Mouse (Mus musculus): ENCODE measurements around the gene Olfr67. TPM values are rescaled to one million over a fixed set of nuclear protein-coding genes. Genes with fewer than 3 reads are reported as not detected.
"Not testable (repeated sequence)": the region's sequence is repeated elsewhere in the genome, so short reads cannot be mapped to it uniquely, and the experiment has no call there.

Gene Olfr67
- polyA plus RNA-seq, 2 experiments = 0.02 TPM; not detected in 1

GRCm38 (mm10) chr7:103825536-103826254 lies 34.1 kb upstream of the Olfr67 start:
- ATAC-seq (ENCODE audit: insufficient read depth) (peak; percentile 78), DNase-seq (ENCODE audit: low read depth in 3 of 3, low spot score in 3 of 3) (peak in 2 of 3 experiments; percentile 80 to 83)
- WGBS (ENCODE audit: insufficient replicate concordance) = 68% methylated on average over 3 of the region's 3 CpGs
- Histone ChIP-seq H3K9me3 (ENCODE audit: control insufficient read depth, low read length) (no peaks in the 10 kb centered on the region), H3K9ac (replicated peaks) (no peak overlapping the region; the same call in 1 of the 2 replicates), H3K4me1 (replicated peaks; ENCODE audit: control insufficient read depth in 2 of 2, insufficient read depth in 2 of 2, low read length in 1 of 2) (peaks cover 25 to 30% of the 10 kb centered on the region in 2 experiments), H3K36me3 (replicated peaks; ENCODE audit: control insufficient read depth, insufficient read depth, low read depth) (no peaks in the 10 kb centered on the region), H3K4me2 (ENCODE audit: low read depth) (peak overlapping the region; percentile 67), H3K4me3 (ENCODE audit: insufficient read depth in 1 of 2, low read depth in 2 of 2, low read length in 2 of 2) (peak overlapping the region; percentile 35 to 42; a peak in 3 of 4 replicates), H3K27me3 (ENCODE audit: control insufficient read depth, insufficient read depth, low read length) (no peaks in the 10 kb centered on the region), H3K27ac (peak overlapping the region; percentile 96)
- TF ChIP-seq CTCF (IDR thresholded peaks at IDR 0.05; ENCODE audit: low read depth) = no peak
- peak; percentile 38 for TF ChIP-seq EP300 (IDR thresholded peaks at IDR 0.05; ENCODE audit: low read depth)

GRCm38 (mm10) chr7:103824597-103824996 lies 33.0 kb upstream of the Olfr67 start:
- Histone ChIP-seq H3K9me3 (ENCODE audit: control insufficient read depth, low read length) (no peaks in the 10 kb centered on the region), H3K27ac (peak overlapping the region; percentile 96), H3K27me3 (ENCODE audit: control insufficient read depth, insufficient read depth, low read length) (no peaks in the 10 kb centered on the region), H3K4me3 (ENCODE audit: insufficient read depth in 1 of 2, low read depth in 2 of 2, low read length in 2 of 2) (peak overlapping the region; percentile 36 to 42), H3K36me3 (replicated peaks; ENCODE audit: control insufficient read depth, insufficient read depth, low read depth) (no peaks in the 10 kb centered on the region), H3K4me2 (ENCODE audit: low read depth) (peak overlapping the region; percentile 67), H3K4me1 (replicated peaks; ENCODE audit: control insufficient read depth in 2 of 2, insufficient read depth in 2 of 2, low read length in 1 of 2) (peaks cover 19 to 23% of the 10 kb centered on the region in 2 experiments), H3K9ac (replicated peaks) (peak overlapping the region; percentile 71)
- no peak for ATAC-seq (ENCODE audit: insufficient read depth)
- TF ChIP-seq CTCF (IDR thresholded peaks at IDR 0.05; ENCODE audit: low read depth) (no peak), EP300 (IDR thresholded peaks at IDR 0.05; ENCODE audit: low read depth) (peak; percentile 65)
- WGBS (ENCODE audit: insufficient replicate concordance) = 40% methylated on average over 2 of the region's 2 CpGs
- DNase-seq (ENCODE audit: low read depth in 3 of 3, low spot score in 3 of 3) = peak in 1 of 3 experiments; percentile 60

DNA sequence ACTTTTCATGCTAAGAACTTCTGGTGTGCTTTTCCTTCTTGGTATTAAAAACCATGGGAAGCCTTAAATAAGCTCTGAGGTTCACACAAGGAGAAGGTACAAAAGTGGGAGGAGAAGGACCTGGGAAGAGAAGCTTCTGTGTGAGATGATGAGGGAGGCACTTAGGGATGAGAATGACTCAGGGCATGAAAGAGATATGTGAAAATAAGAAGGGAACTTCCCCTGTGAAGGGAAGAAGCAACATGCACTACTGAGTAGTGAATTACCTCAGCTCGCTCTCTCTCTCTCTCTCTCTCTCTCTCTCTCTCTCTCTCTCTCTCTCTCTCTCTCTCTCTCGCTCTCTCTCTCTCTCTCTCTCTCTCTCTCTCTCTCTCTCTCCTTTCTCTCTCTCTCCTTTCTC lies 23.5 kb upstream of the Olfr67 start:
- H3K9ac ChIP-seq (replicated peaks) = peak overlapping the region; percentile 79
- TF ChIP-seq EP300 (IDR thresholded peaks at IDR 0.05; ENCODE audit: low read depth) = peak; percentile 17; the same call in 1 of the 2 replicates
- peak overlapping the region; percentile 93 for H3K27ac ChIP-seq

DNA sequence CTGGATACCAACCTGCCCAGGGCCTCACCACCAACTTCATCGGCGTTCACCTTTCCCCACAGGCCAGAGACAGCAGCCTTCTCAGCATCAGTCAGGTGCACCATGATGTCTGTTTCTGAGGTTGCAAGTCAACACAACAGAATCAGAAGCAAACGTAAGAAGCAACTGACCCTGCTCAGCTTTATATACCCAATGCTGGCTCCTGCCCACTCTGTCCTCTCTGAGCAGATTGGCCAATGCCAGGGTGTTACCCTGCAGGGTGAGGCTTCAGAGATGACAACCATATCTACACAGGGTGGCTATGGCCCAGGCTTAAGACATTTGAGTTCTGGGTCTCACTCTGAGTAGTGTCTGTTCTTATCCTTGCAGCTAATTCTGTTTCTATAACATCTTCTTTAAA lies 22.1 kb upstream of the Olfr67 start, which contains the start of gene Hbb-bt:
Hbb-bt (minus strand) TSS at position 231 of the 400 bp plus-strand sequence.
- peak; percentile 69 to 89 (median 88) for DNase-seq (ENCODE audit: low read depth in 3 of 3, low spot score in 3 of 3)
- Histone ChIP-seq H3K27me3 (ENCODE audit: control insufficient read depth, insufficient read depth, low read length) (no peaks in the 10 kb centered on the region), H3K4me1 (replicated peaks; ENCODE audit: control insufficient read depth in 2 of 2, insufficient read depth in 2 of 2, low read length in 1 of 2) (peaks cover 8 to 21% of the 10 kb centered on the region in 2 experiments), H3K27ac (peak within 1 kb of the TSS; percentile 93), H3K9me3 (ENCODE audit: control insufficient read depth, low read length) (no peaks in the 10 kb centered on the region), H3K4me3 (ENCODE audit: insufficient read depth in 1 of 2, low read depth in 2 of 2, low read length in 2 of 2) (peak within 1 kb of the TSS; percentile 52 to 83), H3K36me3 (replicated peaks; ENCODE audit: control insufficient read depth, insufficient read depth, low read depth) (no peaks in the 10 kb centered on the region; the same call in 1 of the 2 replicates), H3K9ac (replicated peaks) (peak within 1 kb of the TSS; percentile 84), H3K4me2 (ENCODE audit: low read depth) (peak within 1 kb of the TSS; percentile 83)
- peak; percentile 79 for ATAC-seq (ENCODE audit: insufficient read depth)
- no peak for TF ChIP-seq CTCF (IDR thresholded peaks at IDR 0.05; ENCODE audit: low read depth)
- peak; percentile 73 for TF ChIP-seq EP300 (IDR thresholded peaks at IDR 0.05; ENCODE audit: low read depth)
- WGBS (ENCODE audit: insufficient replicate concordance) = 36% methylated on average over 3 of the region's 3 CpGs

More for the DNA sequence above, 23.5 kb upstream of the Olfr67 start:
- Histone ChIP-seq H3K4me2 (ENCODE audit: low read depth) (peak overlapping the region; percentile 83), H3K4me3 (ENCODE audit: insufficient read depth in 1 of 2, low read depth in 2 of 2, low read length in 2 of 2) (peak overlapping the region; percentile 45 to 47)
- not testable (repeated sequence) for H3K36me3 ChIP-seq (replicated peaks; ENCODE audit: control insufficient read depth, insufficient read depth, low read depth); H3K27me3 ChIP-seq (ENCODE audit: control insufficient read depth, insufficient read depth, low read length); H3K9me3 ChIP-seq (ENCODE audit: control insufficient read depth, low read length); H3K4me1 ChIP-seq (replicated peaks; ENCODE audit: control insufficient read depth in 2 of 2, insufficient read depth in 2 of 2, low read length in 1 of 2); ATAC-seq (ENCODE audit: insufficient read depth); DNase-seq (ENCODE audit: low read depth in 3 of 3, low spot score in 3 of 3)
- 31% methylated on average over 1 of the region's 2 CpGs for WGBS (ENCODE audit: insufficient replicate concordance)

DNA sequence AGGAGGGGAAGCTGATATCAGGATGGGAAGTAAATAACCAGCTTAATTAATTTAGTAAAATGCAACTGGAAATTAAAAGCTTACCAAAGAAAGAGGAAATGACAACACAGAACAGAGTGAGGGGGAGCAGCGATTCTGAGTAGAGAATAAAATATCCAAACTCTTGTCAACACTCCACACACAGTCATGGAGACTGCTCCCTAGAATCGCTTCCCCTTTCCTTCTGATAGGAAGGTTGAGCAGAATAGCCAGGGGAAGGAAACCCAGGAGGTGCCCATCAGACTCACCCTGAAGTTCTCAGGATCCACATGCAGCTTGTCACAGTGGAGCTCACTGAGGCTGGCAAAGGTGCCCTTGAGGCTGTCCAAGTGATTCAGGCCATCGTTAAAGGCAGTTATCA lies 21.5 kb upstream of the Olfr67 start:
- H3K4me2 ChIP-seq (ENCODE audit: low read depth); H3K9me3 ChIP-seq (ENCODE audit: control insufficient read depth, low read length); H3K27me3 ChIP-seq (ENCODE audit: control insufficient read depth, insufficient read depth, low read length); H3K9ac ChIP-seq (replicated peaks); H3K36me3 ChIP-seq (replicated peaks; ENCODE audit: control insufficient read depth, insufficient read depth, low read depth); DNase-seq (ENCODE audit: low read depth in 3 of 3, low spot score in 3 of 3); H3K27ac ChIP-seq: not testable (repeated sequence)
- Histone ChIP-seq H3K4me1 (replicated peaks; ENCODE audit: control insufficient read depth in 2 of 2, insufficient read depth in 2 of 2, low read length in 1 of 2) (peaks cover 10 to 22% of the 10 kb centered on the region in 2 experiments), H3K4me3 (ENCODE audit: insufficient read depth in 1 of 2, low read depth in 2 of 2, low read length in 2 of 2) (peak overlapping the region in 1 of 2 experiments; percentile 52; a peak in 2 of 4 replicates)
- peak; percentile 2 for ATAC-seq (ENCODE audit: insufficient read depth)
- no CpG with 5 or more reads among the region's 3 CpGs for WGBS (ENCODE audit: insufficient replicate concordance)

Data from liver, embryonic 14.5 days (tissue).